Mouse (Mus musculus) left cerebral cortex, postnatal 36 days (tissue): ENCODE results near the gene Vmp1. TPM values are rescaled to one million over a fixed set of nuclear protein-coding genes. Genes with fewer than 3 reads are reported as not detected.

Experiments
- DNase-seq, 2 experiments: peaks; one replicate each; pipeline ENCODE4 v3.0.0; 2021 to 2022; ENCODE audit warnings: low spot score in 2 of 2, mixed read lengths in 1 of 2
- intact Hi-C: fragments of 180-260 bp; cut with DNase I; formaldehyde crosslinking; loops from one replicate; pipeline ENCODE4 v1.15.1; 2025
- total RNA-seq, 2 experiments: library from RNA; stranded (reverse); gene quantifications; 2 replicates each; pipeline ENCODE4 v1.2.3; 2021

The Vmp1 gene
- 100 to 1,000 TPM; 160 to 183 TPM for total RNA-seq

DNA sequence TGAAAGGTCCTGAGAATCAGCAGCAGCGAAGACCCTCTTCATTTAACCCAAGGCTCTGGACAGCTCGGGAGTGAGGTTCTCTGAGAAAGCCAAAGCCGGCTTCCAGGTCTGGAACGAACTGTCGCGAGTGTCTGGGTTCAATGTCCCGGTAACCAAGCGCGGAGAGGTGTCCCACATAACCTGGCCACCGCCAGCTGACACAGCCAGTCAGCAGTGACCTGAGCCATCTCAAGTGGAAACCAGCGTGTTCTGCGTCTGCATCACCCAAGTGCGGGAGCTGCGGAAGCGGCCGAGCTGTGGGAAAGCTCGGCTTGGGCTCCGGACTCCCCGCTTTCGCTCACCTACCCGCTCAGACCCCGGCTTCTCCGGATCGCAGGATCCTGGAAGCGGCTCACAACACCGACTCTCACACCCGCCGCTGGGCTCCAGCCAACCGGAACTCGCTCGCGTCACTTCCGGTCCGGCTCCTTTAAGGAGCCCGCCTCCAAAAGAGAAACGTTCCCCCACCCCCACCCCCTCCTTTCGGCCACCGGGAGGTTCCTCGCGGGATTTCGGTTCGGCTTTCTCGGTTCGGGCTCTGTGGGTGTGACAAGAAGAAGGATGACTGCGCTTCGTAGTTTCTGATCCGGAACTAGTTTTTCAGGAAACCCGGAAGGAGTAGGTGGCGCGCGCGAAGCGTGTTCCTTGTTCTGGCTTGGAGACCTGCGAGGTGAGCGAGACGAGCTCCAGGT is at the start of gene Vmp1, which contains the start of gene Ptrh2:
Vmp1 (minus strand) TSS at position 442 of the 731 bp plus-strand sequence.
Ptrh2 (plus strand) TSS at position 591 of the 731 bp plus-strand sequence.
- intact Hi-C loops = no loop called here
- DNase-seq = peak; percentile 92 to 93

DNA sequence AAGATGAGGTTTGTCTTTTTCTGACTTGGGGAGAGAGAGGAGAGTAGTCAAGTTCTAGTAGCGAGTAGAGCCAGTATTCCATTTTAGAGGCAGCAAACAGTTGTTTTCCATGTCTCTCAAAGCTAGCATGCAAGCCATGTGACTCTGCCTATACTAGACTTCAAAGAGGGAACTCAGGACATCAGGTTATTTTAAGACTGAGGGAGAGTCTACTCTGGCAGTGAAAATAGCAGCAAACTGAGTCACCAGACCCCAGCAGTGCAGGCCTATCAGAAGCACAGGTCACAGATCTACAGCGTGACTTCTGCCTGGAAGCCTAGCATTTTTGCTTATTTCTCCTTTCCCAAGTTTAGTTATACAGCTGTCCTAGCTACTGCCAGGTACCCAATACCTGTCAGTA is 47.8 kb upstream of the Vmp1 start:
- intact Hi-C loops = no loop called here
- DNase-seq = no peak

DNA sequence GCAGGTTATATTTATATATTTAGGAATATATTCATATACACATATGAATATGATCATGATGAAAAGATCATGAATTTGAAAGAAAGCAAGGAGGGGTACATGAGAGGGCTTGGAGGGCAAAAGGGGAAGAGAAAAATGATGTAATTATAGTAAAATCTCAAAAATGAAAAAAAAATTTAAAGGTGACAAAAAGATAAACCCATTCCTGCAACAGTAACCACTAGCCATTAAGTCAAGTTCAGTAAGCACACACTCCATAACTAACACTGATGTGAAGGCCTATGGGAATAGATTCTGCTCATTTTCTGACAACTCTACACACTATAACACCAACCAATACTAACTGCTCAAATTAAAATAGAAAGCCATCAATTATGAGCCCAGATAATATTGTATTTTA is 42.0 kb upstream of the Vmp1 start:
- intact Hi-C loops = no loop called here
- no peak for DNase-seq

DNA sequence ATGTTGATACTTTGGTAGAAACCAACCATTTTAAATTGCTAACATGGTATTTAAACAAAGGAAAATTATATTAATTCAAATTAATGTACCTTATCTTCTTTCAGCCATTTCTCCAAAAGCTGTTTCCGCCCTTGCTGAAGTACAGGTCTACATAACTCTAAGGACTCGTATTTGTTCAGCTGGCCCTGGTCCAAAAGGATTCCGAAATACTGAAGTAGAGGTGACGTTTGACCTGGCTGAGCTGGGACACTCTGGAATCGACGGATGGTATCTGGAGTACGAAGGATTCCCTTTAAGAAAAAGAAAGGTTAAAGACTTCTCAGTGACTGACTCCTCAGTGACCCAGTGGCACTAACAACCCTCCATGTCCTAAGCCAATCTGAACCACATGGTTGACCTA is 41.3 kb upstream of the Vmp1 start:
- intact Hi-C loops = no loop called here
- DNase-seq = no peak

DNA sequence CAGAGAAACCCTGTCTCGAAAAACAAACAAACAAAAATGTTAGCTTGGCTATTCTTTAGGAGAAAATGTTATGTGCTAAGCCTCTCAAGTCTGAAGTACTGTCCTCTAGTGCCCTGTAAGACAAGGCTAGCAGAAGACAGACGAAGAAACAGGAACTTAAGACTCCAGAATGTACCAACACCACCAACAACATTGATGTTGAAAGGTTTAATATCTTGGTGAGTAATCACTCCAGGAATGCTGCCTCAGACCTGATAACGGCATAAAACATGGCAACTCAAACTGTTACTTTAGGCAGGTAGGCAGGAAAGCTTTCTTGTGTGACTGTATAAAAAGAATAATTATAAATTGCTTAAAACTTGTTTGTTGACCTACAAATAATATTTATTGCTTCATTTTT is 40.4 kb upstream of the Vmp1 start:
- DNase-seq = no peak
- intact Hi-C loops = no loop called here

DNA sequence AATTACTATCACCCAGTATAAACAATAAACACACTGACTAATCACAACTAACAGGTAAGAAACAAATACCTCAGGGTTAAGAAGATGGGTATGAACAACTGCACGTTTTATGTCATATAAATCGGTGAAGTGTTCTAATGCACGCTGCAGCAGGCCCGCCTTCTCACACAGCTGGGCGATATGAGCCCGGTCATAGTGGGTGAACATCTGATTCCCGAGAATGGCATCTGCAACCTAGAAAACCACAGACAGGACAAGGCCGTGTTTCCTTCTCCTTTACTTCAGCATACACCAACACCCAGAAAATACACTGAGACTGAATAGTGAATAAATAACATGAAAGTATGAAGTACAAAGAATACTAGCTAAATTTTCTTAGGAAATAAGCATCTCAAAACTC is 35.8 kb upstream of the Vmp1 start:
- no peak for DNase-seq
- intact Hi-C loops = no loop called here

DNA sequence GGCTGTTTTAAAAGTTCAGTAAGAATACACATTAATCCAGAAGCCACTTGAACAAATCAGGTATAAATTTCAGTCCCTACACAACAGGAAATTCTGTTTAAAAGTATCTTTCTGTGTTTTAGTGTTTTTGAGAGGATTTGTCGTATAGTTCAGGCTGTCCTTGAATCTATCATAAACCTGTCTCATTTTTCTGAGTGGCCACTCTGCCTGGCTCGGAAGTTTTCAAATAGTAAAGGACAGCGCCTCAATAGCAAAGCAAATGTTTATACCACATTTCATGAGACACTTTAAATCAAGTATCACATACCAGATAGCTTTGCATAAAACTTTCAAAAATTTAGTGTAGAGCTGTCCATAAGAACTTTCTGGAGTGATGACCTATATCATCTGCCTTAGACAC is 34.7 kb upstream of the Vmp1 start:
- intact Hi-C loops = no loop called here

DNA sequence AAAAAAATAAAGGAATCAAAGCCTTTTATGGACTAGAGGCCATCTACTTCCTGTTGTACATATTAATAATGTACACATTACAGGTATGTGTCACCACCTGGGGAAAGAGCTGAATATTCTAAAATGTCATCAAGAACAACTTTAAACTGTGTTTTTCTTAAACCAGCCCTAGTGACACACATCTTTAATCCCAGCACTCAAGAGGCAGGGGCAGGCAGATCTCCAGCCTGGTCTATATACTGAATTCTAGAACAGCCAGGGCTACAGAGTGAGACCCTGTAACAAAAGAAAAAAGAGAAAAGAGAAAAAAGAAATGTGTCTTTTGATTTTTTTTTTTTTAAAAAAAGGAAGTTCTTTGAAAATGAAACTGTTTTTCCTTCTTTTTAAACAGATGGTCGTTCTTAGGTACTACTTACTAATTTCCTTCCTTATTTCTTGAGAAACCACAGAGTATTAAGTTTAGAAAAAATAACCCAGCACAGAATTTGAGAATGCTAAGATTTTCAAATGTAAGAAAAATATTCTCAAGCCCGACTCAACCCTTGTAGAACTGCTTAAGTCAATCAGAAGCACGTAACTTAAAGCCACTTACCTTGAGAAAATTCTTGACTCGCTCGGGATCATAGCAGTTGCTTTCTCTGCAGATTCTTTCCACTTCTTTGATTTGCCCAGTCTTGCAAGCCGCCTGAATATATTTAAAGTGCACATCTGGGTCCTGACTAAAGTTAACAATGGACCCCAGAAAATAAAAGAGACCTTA is 33.9 kb upstream of the Vmp1 start:
- no peak for DNase-seq
- intact Hi-C loops = no loop called here

More for the DNA sequence above, 34.7 kb upstream of the Vmp1 start:
- DNase-seq = no peak

DNA sequence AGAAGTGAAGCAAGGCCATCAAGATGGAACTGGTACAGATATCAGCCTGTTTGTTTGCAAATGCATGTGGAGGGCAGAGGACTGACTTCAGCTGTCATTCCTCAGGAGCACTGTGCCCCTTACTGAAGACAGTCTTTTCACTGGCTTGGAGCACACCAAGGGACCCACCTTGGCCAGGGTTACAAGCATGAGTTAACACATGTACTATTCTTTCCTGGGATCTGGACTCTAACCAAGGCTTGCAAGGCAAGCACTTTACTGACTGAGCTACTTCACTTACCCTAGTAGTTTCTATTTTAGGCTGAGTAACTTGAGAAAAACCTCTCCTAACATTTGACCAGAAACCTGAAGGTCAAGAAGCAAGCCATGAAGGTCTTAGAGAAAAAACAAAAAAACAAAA is 31.0 kb upstream of the Vmp1 start:
- DNase-seq = no peak
- intact Hi-C loops = no loop called here

DNA sequence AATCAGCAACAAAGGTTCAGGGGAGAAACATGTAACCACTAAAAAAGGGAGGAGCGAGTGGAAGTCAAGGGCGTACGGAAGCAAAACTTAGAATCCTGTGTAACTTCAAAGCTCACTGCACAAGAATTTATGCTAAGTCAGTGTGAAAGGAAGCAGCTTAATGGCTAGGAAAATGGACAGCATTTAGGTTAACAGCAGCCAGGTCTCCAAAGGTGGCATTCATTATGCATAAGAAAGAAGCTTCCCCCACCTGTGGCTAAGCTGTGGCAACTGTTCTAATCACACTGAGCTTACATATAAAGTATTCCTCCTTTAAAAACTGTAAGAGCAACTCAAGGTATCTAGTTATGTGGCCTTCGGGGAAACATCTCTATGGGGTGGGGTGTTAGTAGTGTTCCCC is 17.5 kb upstream of the Vmp1 start:
- intact Hi-C loops = no loop called here
- no peak for DNase-seq

DNA sequence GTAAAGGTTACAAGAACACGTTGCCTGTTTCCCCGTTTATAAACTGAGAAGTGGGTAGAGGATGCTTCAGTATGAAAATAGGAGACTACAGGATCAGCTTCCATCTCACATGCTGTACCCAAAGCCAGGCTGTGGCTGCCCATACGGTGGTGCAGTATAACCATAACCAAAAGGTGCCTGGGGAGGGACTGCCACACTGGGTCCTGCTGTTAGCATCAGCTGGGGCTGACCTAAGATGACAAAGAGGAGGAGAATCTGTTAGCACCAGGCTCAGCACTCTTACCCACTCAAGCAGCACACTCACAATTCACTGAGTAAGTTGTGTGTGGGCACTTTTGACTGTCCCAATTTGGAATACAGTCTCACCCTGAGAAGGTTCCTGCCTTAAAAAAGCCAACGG is 11.8 kb upstream of the Vmp1 start:
- no peak for DNase-seq
- intact Hi-C loops = no loop called here

DNA sequence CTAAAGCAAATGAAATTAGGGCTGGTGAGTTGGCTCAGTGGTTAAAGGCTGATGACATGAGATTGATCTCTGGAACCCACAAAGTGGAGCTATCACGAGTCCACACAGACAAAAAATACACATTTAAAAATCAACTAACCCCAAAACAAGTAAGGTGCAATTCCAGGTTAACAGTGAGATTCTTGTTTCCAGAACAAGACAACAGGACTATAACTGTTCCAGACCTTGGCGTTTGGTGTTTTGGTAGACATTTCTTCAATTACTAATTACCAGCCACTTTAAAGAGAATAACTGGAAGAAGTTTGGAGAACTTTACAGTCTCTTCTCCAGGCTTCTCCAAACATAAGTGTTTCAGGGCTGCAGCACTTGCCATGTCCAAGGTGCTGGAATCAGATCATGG is 8.9 kb upstream of the Vmp1 start:
- DNase-seq = no peak
- intact Hi-C loops = no loop called here

DNA sequence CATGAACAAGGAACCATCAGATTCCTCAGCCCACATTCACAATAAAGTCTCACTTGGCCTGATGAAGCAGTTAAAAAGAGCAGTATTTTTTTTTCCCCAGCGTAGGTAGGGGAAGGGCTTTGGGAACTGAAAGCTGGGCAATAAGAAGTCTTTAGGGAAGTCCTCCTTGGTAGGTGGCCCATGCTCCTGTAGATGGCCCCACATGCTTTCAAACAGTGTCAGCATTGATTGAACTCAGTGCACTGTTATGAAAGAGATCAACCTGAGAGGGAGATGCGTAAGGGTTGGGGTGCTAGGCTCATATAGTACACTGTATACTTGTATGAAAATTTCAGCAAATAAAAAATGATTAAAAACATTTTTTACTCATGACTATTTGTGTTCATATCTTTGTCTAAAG is 8.3 kb upstream of the Vmp1 start:
- intact Hi-C loops = no loop called here
- no peak for DNase-seq

DNA sequence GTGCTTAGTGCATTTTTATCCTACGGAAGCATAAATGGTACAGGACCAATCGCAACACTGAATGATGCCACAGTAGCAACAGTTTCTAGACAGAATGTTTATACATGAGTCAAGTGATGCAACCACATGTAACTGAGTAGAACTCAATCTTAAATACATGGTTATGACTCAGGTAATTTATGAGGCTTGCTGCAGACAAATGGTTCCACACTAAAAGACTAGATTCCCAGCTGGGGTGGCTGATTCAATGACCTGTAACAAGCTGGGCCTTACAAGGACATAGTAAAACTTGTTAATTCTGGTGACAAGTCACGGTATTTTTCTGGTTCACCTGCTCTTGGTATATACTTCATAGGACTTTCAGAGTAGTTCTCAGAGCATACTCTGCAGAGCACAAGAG is 7.8 kb upstream of the Vmp1 start:
- intact Hi-C loops = no loop called here

DNA sequence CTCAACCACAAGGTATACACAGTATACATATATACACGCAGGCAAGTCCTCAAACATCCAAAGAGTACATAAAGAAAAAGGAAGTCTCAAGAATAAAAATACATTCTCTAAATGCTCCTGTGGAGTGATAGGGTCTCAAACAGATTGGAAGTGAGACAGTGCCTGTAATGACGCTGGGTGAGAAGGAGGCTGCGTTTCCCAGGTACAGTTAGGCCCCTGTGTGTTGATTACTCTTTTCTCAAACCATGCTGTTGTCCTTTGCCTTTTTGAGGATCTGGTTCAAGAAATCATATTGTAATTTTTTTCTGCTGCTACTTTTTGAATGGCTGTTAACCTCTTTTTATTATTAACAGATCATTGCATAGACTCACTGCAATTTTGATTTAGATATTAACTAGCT is 6.7 kb upstream of the Vmp1 start:
- intact Hi-C loops = no loop called here
- no peak for DNase-seq

More for the DNA sequence above, 7.8 kb upstream of the Vmp1 start:
- no peak for DNase-seq

DNA sequence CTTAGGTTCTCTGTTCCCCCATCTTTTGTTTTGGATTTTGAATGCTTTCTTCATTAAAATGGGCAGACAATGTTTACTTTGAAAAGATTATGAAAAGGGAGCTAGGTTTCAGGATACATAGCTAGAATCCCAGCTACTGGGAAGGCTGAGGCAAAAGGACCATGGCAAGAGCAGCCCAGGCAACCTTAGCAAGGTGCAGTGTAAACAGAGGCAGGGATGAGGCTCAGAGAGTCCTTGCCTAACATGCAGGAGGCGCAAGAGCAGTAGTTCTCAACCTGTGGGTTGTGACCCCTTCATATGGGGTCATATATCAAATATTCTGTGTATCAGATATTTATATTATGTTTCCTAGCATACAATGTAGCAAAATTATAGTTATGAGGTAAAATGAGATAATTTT is 1.7 kb upstream of the Vmp1 start:
- no peak for DNase-seq
- intact Hi-C loops = no loop called here

DNA sequence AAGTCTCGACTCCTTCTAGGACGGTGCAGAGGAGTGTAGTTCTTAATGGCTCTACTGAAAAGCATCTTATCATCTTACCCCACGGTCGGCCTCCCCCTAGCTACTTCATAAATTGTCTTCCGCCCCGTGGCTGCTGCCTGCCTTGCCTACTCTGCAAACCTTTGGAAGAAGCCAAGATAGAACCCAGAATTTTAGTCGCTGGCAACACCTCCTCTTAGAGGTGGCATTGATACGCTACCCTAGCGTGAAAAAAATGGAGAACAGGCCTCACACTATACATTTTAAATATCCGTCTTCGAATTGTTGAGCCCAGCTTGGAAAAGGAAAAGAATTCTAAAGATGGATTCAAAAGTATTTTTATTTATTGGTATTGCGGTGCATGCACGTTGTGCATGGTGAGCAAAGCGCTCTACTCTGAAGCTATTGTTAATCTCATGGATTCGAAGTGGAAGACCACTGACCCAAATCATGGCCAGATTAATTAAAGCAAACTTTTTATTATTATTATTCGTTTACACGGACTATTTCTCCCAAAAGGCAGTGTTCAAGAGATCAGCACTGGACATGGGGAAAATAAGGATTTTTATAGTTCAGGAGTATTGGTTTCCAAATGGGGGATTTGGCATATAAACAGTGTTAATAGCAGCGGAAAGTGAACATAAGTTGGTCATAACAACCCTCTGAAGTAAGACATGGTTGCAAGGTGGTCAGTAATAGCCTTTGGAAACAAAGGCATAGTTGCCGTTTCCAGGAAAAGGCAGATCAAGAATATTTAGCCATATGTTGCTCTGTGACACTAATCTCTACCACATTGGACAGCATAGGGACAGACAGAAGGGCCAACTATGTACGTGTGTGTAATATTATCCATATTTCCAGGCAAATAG is 733 bp upstream of the Vmp1 start:
- intact Hi-C loops = no loop called here
- DNase-seq = no peak

DNA sequence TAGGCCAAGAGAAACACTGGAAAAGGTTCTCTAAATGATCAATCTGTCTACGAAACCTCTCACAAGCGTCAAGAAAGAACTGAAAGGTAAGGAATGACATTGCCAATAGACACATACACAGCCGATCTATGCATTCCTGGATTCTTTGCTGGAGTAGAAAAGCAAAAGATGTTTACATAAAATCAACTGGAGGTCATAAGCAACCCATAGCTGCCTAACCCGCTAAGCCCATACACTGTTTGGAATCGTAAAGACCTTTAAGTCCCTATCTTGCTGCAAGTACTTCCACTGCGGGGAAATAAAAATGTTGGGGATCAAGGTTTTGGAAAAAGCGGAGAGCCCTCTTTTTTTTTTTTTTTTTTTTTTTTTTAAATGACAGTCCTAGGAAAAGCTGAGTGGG is 775 bp downstream of the Vmp1 start:
- DNase-seq = no peak
- intact Hi-C loops = no loop called here

DNA sequence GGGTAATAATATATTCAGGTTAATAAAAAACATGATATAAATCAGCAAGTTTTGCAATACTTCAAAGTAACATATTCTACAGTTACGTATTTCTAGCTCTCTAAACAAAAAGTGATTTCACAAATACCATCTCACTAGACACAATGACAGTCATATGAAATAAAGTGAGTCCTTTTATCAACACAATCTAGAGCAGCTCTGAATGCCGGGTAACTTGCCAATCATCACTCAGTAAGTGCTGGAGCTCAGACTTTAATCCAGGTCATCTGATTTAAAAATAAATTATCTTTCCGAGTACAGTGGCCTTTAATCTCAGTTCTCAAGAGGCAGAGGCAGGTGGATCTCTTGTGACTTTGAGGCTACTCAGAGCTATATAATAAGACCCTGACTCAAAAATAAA is 2.2 kb downstream of the Vmp1 start:
- intact Hi-C loops = no loop called here
- no peak for DNase-seq

DNA sequence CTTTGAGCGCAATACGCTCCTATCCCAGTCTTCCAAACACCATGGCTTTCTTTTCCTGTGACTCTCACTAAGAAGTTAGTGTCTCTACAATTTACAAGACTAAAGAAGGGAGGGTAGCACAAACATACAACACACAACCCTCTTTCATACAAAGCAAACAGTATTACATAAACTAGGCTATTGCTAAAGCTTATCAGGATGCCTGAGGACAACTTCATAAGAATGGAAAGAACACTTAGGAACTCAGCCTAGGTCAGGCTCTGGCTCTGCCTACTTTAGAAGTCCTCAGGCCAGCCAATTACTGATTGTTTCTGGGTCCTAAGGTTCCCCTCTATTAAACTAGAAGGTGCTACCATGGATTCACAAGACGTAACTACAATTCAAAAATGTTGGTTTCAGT is 2.9 kb downstream of the Vmp1 start:
- intact Hi-C loops = no loop called here
- DNase-seq = no peak
